Mouse (Mus musculus) thymus, postnatal 10 days (tissue): ENCODE measurements around the gene Ppox.
A peak's percentile ranks its signal among the peaks of the same experiment; 100 is the strongest.
"Not testable (repeated sequence)": the region's sequence is repeated elsewhere in the genome, so short reads cannot be mapped to it uniquely, and the experiment has no call there.

Source experiments
- DNase-seq, 2 experiments: peaks; one replicate each; pipeline ENCODE4 v3.0.0; 2021; ENCODE audit warnings: low spot score in 2 of 2

Gene Ppox

GRCm38 (mm10) chr1:171280916-171281527 is at the start of gene Ppox:
Ppox (minus strand) TSS chr1:171281186.
- peak; percentile 87 to 90 for DNase-seq

- no peak for DNase-seq
Observed at GRCm38 (mm10) chr1:171330216-171330560, 49.2 kb upstream of the Ppox start.

GRCm38 (mm10) chr1:171329433-171330215 is 48.6 kb upstream of the Ppox start:
- peak; percentile 36 to 80 for DNase-seq

- peak; percentile 86 to 92 for DNase-seq
Observed at GRCm38 (mm10) chr1:171328839-171329432, 48.0 kb upstream of the Ppox start, which contains the start of gene Dedd. Dedd (plus strand) TSS chr1:171329145.

- no peak for DNase-seq
Observed at GRCm38 (mm10) chr1:171328244-171328643, 47.3 kb upstream of the Ppox start.

GRCm38 (mm10) chr1:171326588-171326987 is 45.6 kb upstream of the Ppox start:
- DNase-seq: not testable (repeated sequence)

GRCm38 (mm10) chr1:171325571-171325970 is 44.6 kb upstream of the Ppox start:
- no peak for DNase-seq

GRCm38 (mm10) chr1:171322012-171322411 is 41.0 kb upstream of the Ppox start:
- DNase-seq: no peak

GRCm38 (mm10) chr1:171321415-171321814 is 40.4 kb upstream of the Ppox start:
- peak in 1 of 2 experiments; percentile 41 for DNase-seq

GRCm38 (mm10) chr1:171320151-171320550 is 39.2 kb upstream of the Ppox start:
- no peak for DNase-seq

GRCm38 (mm10) chr1:171319748-171320147 is 38.8 kb upstream of the Ppox start:
- DNase-seq: no peak

- DNase-seq: no peak
Observed at GRCm38 (mm10) chr1:171309321-171309720, 28.3 kb upstream of the Ppox start.

GRCm38 (mm10) chr1:171306157-171306556 is 25.2 kb upstream of the Ppox start:
- not testable (repeated sequence) for DNase-seq

GRCm38 (mm10) chr1:171298226-171298625 is 17.2 kb upstream of the Ppox start:
- DNase-seq: no peak

- no peak for DNase-seq
Observed at GRCm38 (mm10) chr1:171295063-171295402, 14.0 kb upstream of the Ppox start.

GRCm38 (mm10) chr1:171294298-171295062 is 13.5 kb upstream of the Ppox start, which contains the start of gene Ufc1:
Ufc1 (minus strand) TSS chr1:171295024.
- peak; percentile 78 for DNase-seq

- no peak for DNase-seq
Observed at GRCm38 (mm10) chr1:171293906-171294297, 12.9 kb upstream of the Ppox start.

- DNase-seq: no peak
Observed at GRCm38 (mm10) chr1:171293351-171293750, 12.4 kb upstream of the Ppox start.

GRCm38 (mm10) chr1:171288328-171288727 is 7.3 kb upstream of the Ppox start:
- no peak for DNase-seq

- DNase-seq: peak; percentile 90
Observed at GRCm38 (mm10) chr1:171287136-171288081, 6.4 kb upstream of the Ppox start, which contains the start of gene Usp21. Usp21 (minus strand) TSS chr1:171287991.

- no peak for DNase-seq
Observed at GRCm38 (mm10) chr1:171286517-171286916, 5.5 kb upstream of the Ppox start.
